Mouse (Mus musculus) activated CD4-positive, CD25-positive, alpha-beta regulatory T cell, adult 4 months (primary cell): ENCODE data around the gene Rhot2. TPM values are rescaled to one million over a fixed set of nuclear protein-coding genes. Genes with fewer than 3 reads are reported as not detected.

Source experiments
- ATAC-seq: one replicate; pipeline ENCODE4 v1.8.0; 2017
- polyA plus RNA-seq, 2 experiments: library from polyadenylated mRNA; unstranded; fragments of 100-300 nt; shearing (Covaris generic); gene quantifications; one replicate each; pipeline ENCODE4 v1.2.1; 2017

The Rhot2 gene
- 10 to 100 TPM; 18.4 to 29.8 TPM for polyA plus RNA-seq

DNA sequence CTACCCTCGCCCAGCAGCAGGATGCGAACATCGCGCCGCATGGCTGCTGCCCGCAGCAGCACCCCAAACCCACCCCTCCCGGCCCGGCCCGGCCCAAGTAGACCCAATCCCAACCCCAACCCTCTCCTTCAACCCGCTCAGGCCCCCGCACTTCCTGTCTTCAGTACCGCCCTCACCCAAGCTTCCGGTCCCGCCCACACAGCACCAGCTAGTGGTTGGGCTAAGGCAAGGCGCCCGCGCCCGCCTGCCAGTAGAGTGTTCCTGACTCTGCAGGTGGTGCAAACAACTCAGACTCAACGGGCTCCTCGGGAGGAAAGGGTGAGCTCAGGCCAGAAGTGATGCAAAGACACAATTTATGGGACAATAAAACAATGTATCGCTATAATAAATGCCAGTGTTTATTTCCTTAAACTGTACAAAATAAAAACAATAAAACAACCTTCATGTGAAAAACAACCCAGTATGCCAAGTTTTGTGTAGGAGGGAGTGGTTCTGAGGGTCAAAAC is at the start of gene Rhot2:
Gene Rhot2 (minus strand): TSS at position 456 of the 506 bp plus-strand sequence.
- ATAC-seq, result peak; percentile 100

- peak; percentile 36 for ATAC-seq
These were observed 49.4 kb upstream of the Rhot2 start for GRCm38 (mm10) chr17:25893975-25894617.

DNA sequence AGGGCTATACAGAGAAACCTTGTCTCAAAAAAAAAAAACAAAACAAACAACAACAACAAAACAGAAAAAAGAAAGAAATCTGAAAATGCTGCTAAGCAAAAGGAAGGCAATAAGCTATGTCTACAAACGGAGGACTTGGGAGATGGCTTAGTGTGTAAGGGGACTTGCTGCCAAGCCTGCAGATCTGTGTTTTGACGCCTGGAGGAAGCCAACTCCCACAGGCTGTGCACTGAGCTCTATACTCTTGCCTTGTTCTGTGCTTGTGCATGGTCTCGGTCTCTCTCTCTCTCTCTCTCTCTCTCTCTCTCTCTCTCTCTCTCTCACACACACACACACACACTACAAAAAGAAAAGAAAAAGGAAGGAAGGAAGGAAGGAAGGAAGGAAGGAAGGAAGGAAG is 44.2 kb upstream of the Rhot2 start:
- ATAC-seq, result no peak

DNA sequence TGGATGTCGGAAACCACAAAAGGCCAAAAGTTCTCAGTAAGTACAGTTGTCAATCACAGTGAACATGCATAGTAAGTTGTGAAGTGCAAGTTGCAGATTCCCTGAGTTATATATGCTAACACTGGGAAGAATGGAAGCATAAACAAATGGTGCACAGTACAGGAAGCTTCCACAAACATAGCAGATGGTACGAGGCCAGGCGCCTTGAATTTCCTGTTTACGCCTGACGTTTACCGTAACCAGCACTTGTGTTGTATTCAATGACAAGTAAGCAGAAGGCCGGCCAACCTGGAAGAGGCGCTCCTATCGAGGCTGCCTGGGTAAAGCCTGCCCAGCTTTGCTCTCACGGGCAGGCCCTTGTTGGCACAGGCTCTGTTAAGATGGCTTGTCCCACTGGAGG is 42.8 kb upstream of the Rhot2 start:
- ATAC-seq, result no peak

GRCm38 (mm10) chr17:25886806-25887205 is 42.2 kb upstream of the Rhot2 start:
- no peak for ATAC-seq

GRCm38 (mm10) chr17:25885636-25886035 is 41.0 kb upstream of the Rhot2 start:
- ATAC-seq, result no peak

DNA sequence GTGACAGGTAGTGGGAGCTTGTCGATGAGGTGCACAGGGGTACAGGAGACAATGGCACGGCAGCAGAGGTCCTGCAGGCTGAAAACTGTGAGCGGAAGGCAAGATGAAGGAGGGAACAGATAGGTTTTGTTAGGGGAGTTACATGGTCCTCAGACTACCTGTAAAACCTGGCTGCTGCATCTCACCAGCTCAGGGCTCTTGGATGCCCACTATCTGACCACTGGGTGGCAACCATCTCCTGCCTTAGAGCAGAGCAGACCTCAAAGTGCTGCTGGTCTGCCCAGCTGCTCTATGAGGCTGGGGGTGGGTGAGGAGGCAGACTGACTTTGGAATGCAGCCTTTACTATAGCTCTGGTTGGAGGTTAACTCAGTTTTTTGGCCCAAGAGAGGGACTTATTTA is 39.2 kb upstream of the Rhot2 start:
- ATAC-seq, result no peak

- ATAC-seq, result no peak
These were observed 38.6 kb upstream of the Rhot2 start for GRCm38 (mm10) chr17:25883268-25883667.

DNA sequence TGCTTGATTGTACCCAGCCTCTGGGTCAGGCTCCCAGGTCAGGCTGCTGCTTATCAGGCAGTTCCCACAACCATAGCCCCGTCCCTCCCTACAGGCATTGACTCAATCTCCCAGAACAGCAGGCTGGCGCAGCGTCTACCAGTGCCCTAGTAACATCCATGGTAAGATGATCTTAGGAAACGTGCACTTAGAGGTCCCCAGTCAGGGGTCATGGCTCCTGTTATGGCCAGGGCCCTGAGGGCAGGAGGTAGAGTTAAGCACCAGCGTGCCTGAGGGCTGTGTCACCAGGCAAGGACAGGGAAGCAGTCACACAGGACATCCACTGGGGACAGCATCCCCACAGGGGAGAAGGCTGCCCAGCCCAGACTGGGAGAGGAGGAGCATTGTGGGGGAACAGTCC is 37.7 kb upstream of the Rhot2 start:
- no peak for ATAC-seq

DNA sequence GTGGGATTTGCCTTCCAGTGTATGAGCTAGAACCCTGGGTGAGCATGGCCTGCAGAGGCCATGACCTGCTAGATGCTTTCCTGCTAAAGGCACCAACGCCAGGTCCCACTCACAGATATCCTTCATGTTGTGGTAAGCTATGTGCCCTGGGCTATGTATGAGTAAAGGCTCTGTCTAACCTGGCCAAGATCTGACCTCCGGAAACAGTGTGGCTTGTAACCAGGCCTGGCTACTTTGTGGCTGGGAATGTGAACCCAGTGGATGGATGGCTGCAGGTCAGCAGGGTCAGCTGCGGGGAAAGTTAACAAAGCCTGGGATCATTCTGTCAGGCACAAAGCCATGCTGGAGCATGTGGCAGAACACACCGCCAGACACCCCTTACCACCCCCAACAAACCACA is 37.0 kb upstream of the Rhot2 start:
- no peak for ATAC-seq

DNA sequence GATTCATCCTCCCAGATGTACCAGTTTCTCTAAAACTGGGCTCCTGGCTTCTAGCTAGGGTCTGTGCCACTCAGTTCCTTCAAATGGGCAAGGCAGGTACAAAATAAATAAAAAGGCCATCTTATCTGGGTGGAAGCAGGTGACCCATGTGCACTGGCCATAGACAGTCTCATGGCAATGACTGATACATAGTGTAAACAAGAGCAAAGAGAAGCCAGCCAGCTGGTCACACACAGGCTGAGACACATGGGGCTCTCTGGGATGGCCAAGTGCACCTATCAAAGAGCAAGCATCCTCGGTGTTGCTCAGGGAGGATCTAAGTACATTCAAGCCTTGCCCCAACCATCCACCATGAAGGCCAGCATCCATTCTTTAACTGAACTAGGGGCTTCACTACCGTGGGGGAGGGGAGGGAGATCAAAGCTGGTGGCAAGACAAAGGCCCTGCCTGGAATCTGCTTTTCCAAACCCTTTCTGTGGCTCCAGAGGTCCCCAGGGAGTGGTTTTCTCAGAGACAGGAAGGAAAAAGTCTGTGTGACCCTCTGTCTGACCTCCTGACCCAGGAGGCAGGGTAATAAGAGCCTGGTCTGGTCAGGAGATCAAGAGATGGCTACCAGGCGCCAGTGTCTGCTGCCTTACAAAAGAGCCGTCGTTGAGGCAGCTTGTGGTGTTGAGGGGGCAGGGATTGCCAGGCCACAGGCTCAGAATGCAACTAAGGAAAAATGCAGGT is 36.4 kb upstream of the Rhot2 start:
- ATAC-seq, result no peak

DNA sequence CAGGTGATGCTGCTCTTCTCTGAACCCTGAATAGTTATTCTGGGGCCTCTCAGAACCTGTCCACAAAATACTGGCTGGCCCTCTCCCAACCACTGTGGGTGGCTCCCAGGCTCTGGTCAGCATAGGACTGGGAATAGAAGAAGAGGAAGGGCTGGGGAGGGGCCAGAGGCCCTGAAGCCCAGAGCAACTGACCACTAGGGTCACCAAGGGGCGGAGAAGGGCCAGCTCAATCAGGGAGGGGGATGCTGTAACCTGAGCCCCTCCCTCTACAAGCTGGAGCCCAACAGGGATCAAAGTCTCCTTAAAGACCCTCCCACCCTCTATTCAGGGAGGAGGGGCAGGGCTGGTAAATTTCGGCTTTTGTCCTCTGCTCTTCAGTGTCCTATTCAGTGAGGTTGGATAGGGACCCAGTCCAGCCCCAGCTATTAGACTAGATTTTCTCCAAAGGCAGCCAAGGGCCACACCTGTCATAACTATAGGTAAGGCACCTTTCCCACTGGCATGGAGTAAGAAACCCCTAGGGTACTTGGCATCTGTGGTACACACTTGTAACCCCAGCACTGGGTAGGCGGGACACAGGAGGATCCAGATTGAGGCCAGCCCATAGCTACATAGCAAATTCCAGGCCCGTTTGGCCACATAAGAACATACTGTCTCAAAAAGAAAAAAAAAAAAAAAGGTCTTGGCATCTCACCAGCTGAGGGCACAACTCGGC is 35.7 kb upstream of the Rhot2 start, which contains the start of gene Wfikkn1:
Gene Wfikkn1 (minus strand): TSS at position 663 of the 715 bp plus-strand sequence.
- no peak for ATAC-seq

- ATAC-seq, result no peak
These were observed 35.1 kb upstream of the Rhot2 start for GRCm38 (mm10) chr17:25879750-25880149.

GRCm38 (mm10) chr17:25879261-25879660 is 34.6 kb upstream of the Rhot2 start:
- ATAC-seq, result no peak

- no peak for ATAC-seq
These were observed 34.0 kb upstream of the Rhot2 start for GRCm38 (mm10) chr17:25878611-25879180.

DNA sequence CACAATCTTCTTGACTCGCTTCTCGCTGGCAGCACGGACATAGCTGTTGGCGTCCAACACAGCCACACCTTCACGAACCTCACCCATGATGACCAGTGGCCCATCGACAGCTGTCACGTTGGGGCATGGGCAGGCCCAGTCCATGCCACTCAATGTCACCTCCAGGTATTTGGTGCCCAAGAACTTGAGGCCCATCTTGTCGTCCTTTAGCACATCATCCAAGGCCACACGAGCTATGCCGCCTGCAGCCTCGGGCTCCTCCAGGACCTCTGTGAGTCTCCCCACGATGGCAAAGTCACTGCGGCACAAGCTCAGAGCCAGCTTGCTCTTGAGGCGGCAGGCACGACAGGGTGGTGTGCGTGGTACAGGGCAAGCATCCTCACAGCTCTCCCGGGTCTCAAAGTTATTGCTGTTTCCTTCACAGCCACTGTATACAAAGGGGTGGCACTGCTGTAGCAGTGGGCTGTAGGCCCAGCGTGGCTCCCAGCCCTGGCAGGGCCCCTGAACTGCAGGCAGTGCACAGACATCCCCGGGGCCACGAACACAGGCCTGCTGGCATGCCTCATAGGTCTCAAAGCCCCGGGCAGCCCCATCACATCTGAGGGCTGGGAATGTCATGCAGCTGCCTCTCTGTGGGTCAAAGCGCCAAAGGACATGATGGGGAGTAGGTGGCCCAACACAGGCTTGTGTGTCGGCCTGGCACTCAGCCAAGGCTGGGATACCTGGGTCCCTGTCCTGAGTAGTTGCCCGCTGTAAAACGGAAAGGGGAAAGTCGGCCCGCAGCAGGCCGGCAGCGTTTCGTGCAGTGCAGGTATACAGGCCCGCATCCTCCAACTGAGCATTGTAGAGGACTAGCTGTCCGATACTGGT is 33.3 kb upstream of the Rhot2 start:
- no peak for ATAC-seq

- no peak for ATAC-seq
These were observed 32.4 kb upstream of the Rhot2 start for GRCm38 (mm10) chr17:25877025-25877424.

- no peak for ATAC-seq
These were observed 31.8 kb upstream of the Rhot2 start for GRCm38 (mm10) chr17:25876347-25876915.

DNA sequence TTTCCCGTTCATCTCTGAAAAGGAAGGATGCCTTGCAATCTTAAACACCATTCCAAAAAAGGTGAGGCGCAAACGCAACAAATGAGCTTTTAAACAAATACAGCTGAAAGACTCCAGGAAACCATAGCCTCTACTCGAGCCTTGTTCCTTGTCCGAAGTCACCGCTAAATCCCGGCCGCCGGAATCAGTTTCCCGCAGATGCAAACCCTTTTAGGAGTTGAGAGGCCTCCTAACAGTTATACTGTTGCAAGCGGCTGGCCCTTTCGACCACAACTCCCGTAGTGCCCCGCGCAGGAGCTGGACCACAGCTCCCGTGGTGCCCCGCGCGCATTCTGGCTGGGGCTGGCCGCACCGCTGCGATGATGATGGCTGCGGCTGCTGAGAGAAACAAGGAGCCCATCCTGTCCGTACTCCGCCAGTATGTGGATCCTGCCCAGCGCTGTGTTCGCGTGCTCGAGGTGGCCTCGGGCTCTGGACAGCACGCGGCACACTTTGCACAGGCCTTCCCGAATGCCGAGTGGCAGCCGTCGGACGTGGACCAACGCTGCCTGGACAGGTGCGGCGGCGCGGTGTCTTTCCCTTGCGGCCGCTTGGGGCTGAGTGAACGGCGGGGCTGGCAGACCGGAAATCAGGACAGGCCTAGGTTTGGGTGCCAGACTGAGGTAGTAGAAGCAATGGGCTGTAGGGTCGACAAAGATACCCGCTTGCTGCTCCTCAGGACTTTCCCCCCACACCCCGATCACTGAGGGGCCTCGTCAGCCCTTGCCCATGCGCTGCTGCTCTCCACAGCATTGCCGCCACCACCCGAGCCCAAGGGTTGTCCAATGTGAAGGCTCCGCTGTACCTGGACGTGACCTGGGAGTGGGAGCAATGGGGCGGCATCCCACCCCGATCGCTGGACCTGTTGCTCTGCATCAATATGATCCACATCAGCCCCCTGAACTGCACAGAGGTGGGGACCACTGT is 30.8 kb upstream of the Rhot2 start:
- peak; percentile 70 for ATAC-seq

- ATAC-seq, result peak; percentile 59
These were observed 30.1 kb upstream of the Rhot2 start, which contains the start of gene Mettl26 for GRCm38 (mm10) chr17:25874721-25875170. Gene Mettl26, plus strand, starts transcription at chr17:25875074.
